Mouse (Mus musculus) heart, postnatal 25 days (tissue): Measurements from ENCODE around the gene Bnc2. TPM values are rescaled to one million over a fixed set of nuclear protein-coding genes. Genes with fewer than 3 reads are reported as not detected.

Experiments used
- DNase-seq: peaks from one replicate; pipeline ENCODE4 v3.0.0; 2022; ENCODE audit warnings: low spot score
- intact Hi-C: fragments of 180-260 bp; cut with DNase I; formaldehyde crosslinking; loops from one replicate; pipeline ENCODE4 v1.15.1; 2025
- total RNA-seq, 2 experiments: library from RNA; stranded (reverse); gene quantifications; 2 replicates each; pipeline ENCODE4 v1.2.3; 2021

The Bnc2 gene
- total RNA-seq, 2 experiments from 2014 or later: 2.1 to 2.5 TPM

DNA sequence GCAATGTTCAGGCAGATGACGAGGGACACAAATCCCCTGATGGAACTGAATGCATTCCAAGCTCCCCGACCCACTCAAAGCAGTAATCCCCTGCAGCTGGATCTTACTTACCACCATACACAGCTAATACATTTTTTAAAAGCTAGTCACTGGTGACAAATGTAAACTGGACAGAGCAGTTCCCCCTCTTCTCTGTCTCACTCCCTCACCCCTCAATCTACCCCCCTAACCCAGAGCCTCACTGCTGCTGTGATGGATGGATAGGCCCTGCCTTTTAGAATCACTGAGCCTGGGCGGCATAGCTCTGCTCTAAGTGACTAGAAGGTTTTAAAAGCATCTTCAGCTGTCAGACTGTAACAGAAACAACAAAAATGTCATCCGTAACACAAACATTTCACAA is 40.3 kb downstream of the Bnc2 start:
- intact Hi-C loops: no loop called here
- no peak for DNase-seq

DNA sequence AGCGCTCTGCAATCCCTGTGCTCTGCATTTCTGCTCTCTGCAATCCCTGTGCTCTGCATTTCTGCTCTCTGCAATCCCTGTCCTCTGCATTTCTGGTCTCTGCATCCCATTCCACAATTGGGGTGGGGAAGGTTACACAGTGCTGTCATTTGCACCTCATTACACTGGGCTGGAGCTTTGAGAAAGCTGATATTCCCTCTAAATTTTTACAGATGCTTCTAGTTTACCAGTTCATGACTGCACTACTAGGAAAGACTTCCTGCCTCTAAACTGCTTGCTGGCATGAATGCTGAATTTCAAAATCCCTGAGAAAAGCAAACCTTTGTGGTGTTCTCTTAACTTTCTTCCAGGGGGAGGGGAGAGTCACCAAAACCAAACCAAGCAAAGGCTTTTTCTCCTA is 41.1 kb downstream of the Bnc2 start:
- DNase-seq: no peak
- intact Hi-C loops: no loop called here

DNA sequence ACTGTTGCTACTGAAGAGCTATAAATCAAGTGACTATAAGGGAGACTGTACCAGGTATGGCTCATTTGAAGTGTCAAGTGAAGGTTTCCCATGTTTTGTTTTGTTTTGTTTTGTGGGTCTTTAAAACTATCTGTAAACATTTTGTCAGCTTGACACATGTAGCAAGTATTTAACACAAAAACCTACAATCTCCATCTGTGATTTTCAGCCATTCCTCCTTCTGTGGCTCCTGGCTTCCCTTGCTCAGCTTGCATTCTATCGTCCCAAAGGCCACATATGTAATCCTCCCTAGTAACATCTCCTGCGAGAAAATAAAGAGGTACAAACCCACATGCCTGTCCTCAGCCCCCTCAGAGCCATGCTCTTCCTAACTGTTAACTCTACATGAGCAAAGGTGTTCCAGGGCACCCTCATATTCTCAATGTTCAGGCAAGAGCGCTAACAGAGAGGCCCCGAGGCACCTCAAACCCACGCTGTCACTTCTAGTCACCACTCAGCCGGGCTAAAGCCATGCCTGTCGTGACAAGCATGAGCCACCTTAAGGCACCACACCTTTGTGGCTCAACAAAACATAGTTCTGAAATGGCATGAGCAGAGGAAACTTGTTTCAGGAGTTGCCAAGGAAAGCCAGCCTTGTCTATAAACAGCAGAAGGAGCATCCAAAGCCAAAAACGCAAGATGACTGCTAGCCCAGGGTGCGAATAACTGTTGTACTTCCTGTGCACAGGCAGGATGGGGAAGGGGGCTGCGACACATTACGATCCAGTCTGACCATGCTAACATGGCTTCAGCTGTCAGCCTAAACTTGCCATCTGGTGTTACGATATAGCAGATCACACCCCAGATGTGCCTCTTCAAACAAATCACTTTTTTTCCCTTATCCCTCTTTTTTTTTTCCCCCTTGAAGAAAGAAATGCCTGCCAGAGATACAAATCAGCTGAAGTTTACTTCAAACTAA is 42.0 kb downstream of the Bnc2 start:
- intact Hi-C loops: no loop called here
- no peak for DNase-seq

DNA sequence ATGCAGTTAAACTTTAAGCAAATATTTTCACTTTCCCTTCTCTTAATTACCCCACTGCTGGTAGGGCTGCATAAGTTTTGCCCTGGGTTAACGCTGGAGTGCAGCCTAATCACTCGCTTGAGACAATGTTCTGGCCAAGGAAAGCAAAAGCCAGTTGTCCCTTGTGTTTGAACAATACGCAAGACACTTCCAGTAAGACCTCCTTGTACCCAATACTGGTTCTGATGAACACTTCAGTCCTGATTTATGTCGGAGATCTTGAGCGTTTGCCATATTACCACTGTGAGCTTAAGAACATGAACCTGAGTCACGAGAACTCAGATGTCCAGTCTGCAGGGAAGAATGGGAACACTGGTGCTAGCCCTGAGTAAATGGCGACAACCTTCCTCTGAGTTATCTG is 47.5 kb downstream of the Bnc2 start:
- intact Hi-C loops: no loop called here
- DNase-seq: no peak

DNA sequence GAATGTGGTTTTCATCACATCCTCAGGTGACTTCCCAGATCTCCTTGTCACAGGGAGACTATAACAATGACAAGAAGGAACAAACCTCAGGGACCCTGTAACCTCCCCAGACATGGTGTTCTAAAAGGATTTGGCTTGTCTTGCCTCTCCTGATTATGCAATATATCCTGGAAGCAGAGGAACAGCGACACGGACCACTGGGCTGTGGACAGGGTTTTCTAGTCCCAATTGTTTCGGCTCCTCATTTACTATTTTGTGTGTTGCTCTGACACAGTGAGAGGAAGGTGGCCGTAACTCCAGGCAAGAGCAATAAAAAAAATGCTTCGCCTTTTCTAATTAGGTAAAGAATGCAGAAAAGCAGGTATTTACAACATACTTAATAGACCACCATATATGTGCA is 51.8 kb downstream of the Bnc2 start:
- no peak for DNase-seq
- intact Hi-C loops: no loop called here

DNA sequence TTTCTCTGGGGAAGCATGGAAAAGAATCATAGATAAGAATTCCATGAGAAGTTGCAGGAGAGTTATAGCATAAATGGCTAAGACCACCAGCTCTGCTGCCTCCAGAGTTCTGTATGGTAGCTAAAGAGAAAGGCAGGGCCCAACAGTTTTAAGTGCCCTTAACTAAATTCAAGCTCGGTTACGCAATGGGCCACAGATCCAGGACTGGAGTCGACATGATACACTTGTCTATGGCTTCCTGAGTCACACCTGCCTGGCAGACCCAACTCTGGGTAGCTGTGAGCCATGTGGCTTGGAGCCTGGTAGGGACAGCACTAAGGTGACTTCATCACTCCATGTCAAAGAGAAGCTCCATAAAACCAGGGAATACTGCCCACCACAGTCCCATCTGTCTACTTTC is 53.3 kb downstream of the Bnc2 start:
- no peak for DNase-seq
- intact Hi-C loops: no loop called here

DNA sequence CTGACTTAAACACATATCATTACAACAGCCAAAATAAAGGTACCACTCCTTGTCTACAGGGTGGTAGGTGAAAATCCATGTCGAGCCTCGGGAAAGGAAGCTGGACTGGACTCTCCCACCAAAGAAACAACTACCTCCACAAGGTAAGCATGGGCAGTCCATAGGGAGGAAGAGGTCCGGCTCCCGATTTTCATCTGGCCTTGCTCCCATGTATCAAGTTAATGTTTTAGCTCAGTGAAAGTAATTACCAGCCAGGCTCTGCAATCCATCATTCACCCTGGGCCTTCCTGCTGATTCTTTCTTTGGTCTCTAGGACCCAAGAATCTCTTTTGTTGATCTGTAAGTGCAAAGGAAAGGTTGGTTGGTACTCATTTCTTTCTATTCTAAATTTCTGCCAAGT is 65.2 kb downstream of the Bnc2 start:
- intact Hi-C loops: no loop called here
- no peak for DNase-seq

DNA sequence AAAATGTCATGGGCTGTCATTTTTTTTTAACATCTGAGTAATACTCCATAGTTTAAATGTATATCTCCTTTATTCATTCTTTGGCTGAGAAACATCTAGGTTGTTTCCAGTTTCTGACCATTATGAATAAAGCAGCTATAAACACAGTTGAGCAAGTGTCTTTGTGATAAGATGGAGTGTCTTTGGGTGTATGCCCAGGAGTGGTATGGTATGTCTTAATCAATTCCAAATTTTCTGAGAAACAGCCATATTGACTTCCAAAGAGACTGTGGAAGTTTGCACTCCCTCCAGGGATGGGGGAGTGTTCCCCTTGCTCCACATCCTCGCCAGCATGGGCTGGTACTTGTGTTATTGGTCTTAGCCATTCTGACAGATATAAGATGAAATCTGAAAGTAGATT is 70.6 kb downstream of the Bnc2 start:
- intact Hi-C loops: no loop called here
- DNase-seq: no peak

DNA sequence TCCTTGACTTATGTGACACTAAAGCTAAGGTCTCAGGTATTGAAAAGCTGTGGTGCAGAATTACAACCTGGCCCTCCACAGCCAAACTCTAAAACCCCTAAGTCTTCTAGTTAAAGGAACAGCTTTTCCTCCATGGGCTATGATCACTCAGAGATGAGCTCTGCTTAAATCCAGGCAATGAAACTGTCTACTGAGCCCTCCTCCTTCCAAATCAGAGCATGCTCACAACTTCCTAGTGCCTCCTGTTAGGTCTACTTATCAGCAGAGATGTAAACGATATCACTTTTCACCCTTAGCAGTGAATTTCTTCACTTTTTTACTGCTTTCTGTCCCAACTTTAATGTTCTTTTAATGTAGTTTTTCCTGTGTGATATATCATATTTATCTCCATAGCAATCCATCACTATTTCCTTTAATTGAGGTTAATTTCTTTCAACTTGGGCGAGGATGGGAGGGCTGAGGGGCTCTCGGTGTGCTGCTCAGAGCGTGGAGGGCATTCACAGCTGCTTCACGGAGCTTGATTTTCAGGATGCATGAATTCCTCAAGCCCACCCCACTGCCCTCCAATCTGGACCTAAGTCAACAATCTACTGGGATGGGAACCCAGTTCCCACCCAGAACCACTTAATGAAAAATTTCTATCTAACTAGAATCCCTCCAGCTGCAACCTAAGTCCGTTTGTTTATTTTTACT is 94.7 kb downstream of the Bnc2 start:
- DNase-seq: no peak
- intact Hi-C loops: no loop called here

DNA sequence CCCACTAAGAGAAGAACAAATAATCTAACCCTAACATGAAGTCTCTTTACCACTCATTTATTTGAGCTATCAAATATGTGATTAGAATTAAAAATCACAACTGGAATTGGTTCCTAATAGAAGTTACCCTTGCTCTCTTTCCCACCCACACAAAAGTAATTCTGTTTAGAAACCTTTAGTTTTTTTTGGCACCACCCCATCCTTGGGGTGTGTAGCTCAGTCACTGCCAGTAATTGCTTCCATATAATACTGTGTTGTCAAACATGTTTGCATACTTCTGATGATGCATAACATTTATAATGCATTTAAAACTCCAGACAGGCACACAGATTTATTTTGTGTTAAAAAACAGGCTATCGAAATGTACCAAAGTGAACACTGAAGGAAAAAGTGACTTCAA is 96.8 kb downstream of the Bnc2 start:
- no peak for DNase-seq
- intact Hi-C loops: no loop called here

DNA sequence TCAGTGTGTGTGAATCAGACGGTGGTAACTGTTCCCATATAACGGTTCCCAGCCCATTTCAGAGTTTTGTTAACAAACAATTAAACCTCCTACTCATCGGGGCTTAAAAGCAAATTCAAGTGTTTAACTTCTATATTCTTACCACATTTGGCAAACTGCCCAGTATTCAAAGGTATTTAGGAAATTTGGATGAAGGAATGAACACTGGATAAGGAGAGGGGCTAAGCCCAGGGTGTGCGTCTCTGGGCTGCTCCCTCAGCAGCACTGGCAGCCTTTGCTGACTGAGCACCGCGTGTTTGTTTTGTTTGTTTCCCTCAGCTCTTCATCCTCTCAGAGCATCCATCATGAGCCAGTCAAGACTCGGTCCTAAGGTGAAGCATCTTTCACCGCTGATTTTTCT is 109.0 kb downstream of the Bnc2 start:
- DNase-seq: no peak
- intact Hi-C loops: no loop called here

DNA sequence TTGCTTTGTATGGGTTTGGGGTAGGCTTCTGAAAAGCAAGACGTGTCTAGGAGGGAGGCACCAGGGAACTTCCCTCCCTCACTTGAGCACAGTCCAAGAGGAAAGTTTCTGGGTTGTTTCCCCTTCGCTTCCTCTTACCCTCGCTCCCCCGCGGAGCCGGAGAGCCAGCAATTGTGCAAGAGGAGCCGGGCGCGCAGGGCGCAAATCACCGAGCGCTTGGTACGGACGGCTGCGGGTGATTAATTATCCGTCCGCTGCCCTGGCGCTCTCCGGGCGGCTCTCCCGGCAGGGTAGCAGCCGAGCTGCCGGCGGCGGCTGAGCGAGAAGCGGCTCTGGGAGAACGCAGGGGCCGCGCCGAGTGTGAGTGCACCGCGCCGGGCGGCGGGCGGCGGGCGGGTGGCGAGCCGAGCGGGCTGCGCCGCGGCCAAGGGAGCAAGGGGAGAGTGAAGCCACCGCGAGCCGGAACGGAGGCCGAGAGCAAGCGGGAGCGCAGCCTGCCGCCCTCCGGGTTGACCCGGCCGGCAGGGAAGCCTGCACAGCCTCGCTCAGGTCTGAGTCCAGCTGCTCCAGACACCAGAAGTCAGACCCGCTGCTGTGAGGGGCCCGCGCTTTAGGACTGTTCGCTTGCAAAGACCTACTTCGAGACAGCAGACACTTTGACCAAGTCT is 129.7 kb downstream of the Bnc2 start:
- intact Hi-C loops: loop anchor here (5.0 kb wide), 1 partner anchor 78 kb away; no protein-coding TSS in a partner anchor
- DNase-seq: peak; percentile 36

DNA sequence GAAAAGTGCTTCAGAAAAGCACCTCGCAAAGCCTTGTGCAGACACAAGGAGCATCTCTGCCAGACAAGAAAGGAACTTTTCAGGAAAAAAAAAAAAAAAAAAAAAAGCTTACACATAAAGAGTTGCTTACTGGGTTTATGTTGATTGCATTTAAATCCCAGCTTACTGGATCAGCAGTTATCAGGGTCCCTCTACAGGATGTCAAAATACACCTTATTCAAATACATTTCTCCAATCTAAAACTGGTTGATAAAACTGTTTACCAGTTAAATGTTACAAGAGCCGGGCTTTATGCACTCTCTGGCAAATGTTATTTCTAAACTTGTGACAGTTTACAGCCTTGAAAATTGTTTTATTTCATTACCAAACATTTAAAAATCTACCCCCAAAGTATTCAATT is 130.4 kb downstream of the Bnc2 start:
- no peak for DNase-seq
- intact Hi-C loops: loop anchor here (5.0 kb wide), 1 partner anchor 77 kb away; no protein-coding TSS in a partner anchor

DNA sequence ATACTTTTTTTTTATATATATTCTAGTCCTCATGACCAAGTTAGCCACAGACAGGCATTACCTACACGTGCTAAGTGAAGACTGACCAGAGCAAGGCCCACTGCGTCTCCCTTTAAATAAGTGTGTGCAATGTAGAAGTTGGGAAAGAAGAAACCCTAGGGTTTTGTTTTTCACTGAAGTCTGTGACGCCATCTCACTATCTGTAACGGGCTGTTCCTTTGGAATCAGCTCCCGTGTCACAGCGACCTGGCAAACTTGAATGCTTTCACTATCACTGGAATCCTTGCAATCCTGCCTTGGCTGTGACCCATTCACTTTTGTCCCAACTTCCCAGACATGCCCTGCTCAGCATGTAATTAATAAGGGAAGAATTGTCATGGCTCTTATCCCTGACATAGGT is 134.5 kb downstream of the Bnc2 start:
- peak; percentile 2 for DNase-seq
- intact Hi-C loops: no loop called here

DNA sequence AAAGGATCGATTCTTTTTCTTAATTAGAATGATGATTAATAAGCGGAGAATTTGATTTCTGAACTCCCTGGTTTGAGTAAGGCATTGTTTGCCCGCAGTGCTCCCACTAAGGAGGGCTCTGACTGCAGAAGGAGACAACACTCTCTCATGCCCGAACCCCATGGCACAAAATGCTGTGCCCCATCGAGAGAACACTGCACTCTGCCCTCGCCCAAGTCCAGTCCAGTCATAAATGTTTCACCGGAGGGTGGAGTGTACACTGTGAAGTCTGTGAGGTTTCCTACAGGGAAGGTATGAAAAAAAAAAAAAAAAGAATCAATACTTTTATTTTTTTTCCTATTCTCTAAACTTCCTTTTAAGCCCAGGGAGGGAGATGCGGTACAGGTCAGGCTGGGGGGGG is 135.7 kb downstream of the Bnc2 start:
- intact Hi-C loops: no loop called here
- DNase-seq: no peak

DNA sequence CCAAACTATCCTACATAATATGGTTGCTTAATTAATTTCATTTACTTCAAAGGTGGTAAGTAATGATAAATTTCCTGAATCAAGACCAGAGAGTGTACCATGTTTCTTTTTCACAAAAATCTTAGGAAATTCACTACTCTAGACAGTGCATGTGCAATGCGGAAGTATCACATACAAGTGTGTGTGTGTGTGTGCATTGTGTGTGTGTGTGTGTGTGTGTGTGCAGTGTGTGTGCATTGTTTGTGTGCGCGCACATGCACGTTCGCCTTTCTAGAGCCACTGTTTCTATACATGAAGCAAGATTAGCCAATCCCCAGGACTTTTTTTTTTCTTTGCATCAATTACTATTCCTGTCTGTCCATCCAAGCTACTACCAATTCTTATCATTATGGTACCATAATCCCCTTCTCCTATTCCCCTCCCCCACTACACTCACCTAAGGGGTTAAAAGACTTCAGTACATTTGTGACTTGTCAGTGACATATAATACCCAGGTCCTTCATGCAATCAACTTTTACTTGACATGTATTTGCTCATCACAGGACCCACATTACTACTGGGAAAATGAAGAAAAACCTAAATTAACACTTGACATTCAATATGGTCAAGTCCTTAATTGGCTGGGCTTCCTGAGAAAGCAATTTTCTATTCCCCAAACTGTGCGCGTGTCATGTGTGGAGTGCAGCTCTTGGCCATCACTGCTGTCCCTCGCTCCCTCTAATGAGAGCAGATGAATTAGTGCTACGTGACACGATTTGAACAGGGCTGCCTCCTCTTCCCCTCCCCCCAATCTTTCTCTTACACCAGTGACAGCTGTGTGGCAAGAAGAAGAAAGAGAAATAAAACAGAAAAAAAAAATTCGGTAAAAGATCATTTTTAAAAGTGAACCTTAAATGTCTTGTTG is 145.9 kb downstream of the Bnc2 start:
- DNase-seq: no peak
- intact Hi-C loops: no loop called here

DNA sequence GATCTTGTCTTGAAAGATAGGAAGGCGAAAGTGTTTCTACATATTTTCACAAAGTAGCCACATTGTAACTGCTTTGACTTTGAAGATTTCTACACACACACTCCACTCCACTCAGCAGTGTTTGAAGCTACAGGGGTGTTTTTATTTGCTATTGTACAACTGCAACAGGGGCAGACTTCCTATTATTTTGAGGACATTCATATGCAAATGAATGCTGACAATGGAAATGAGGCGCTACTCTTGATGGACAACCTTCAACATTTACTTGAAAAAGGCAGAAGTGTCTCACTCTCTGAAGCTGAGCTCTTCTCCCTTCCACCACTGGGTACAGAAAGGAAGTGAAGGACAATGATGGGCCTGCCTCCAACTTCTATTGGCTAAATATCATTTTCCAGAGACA is 146.7 kb downstream of the Bnc2 start:
- no peak for DNase-seq
- intact Hi-C loops: no loop called here

DNA sequence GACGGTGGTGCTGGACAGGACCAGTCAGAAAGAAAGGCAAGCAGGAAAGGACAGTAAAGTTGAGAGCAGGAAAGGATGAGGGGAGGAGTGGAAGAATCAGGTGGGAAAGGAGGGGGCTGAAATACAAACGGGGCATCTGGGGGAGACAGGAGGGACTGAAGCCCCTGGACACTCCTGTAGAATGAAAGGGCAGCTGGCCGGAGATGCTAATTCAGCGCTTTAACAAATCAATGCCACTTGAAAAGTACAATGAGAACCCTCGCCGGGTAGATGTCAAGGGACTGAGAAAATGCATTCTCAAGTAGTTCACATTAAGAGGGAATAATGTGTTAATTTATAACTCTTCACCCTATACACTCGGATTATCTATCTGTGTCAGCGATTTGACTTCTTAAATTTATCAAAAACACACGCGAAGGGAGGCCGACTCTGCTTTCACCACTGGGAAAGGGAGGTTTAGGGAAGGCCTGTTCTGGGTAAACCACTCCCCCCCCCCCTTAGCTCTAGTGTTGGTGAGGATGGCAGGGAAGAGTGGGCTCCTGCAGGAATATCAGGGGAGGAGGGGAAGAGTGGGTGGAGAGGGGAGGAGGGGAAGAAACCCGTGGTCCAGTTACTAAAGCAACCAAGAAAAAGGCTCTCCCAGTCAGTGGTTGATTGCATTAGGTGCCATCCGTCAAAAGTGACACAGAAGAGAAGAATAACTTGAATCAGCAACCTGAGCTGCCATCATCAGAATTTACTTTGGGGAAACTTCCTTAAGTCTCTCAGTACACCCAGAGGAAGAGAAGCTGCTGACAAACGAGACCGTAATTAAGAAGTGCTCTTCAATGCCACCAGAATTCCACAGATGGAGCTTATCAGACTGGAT is 147.8 kb downstream of the Bnc2 start:
- no peak for DNase-seq
- intact Hi-C loops: no loop called here

DNA sequence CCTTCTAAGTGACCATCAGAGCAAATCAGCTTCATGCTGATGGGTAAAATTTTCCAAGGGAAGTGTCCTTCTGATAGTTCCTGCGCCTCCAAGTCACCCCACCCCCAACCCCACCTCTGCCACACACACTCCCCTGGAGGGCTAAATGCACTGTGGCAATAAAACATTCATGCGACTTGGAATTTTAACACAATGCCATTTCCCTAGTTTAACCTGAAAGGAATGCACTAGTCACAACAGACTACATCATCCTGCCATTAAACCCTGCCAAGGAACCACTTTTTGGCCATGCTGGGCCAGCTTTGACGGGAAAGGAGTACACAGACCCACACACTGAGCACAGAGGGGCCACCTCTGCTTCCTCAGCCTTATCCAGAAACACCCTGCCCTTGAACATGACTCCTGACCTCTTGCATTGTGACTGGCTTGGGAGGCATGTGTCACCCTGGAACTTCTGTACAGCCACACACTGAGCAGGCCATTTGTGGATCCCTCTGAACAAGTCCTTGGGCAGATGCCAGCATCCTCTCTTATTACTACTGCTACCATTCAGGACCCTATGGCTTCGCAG is 151.3 kb downstream of the Bnc2 start:
- intact Hi-C loops: no loop called here
- peak; percentile 37 for DNase-seq
